Mouse (Mus musculus) G1E (cell line): ENCODE data around the gene Gm10401. TPM values are rescaled to one million over a fixed set of nuclear protein-coding genes. Genes with fewer than 3 reads are reported as not detected.

Experiments used
- ATAC-seq: 2 replicates; pipeline ENCODE4 v1.8.0; 2016; ENCODE audit warnings: mild to moderate bottlenecking; ENCODE audit not compliant: insufficient number of reproducible peaks, poor library complexity, low FRiP score, severe bottlenecking; ENCODE audit errors: extremely low read depth
- DNase-seq: peaks from one replicate; pipeline ENCODE4 v3.0.0; 2012; ENCODE audit warnings: low spot score
- H3K27me3 ChIP-seq: 2 replicates; pipeline ENCODE4 v1.6.1; 2012; ENCODE audit warnings: mild to moderate bottlenecking, low read length, inconsistent platforms; ENCODE audit not compliant: insufficient read depth
- H3K36me3 ChIP-seq: replicated peaks from 2 replicates; pipeline ENCODE3; 2012; ENCODE audit warnings: mild to moderate bottlenecking, inconsistent platforms
- H3K4me1 ChIP-seq: 2 replicates; pipeline ENCODE4 v1.6.1; 2012; ENCODE audit warnings: low read depth, low read length, inconsistent platforms, mixed read lengths; ENCODE audit not compliant: insufficient read depth
- H3K4me3 ChIP-seq: 2 replicates; pipeline ENCODE4 v1.5.1; 2012; ENCODE audit warnings: low read depth, mild to moderate bottlenecking, inconsistent platforms, low read length, moderate library complexity, mixed read lengths
- H3K9me3 ChIP-seq: replicated peaks from 2 replicates; pipeline ENCODE4 v1.6.1; 2012; ENCODE audit warnings: inconsistent platforms
- CTCF ChIP-seq: IDR thresholded peaks from 2 replicates; pipeline ENCODE4 v1.5.1; 2012; ENCODE audit warnings: low read depth, low read length, inconsistent platforms, mixed read lengths
- GATA1 ChIP-seq: IDR thresholded peaks from 2 replicates; pipeline ENCODE4 v1.6.1; 2012; ENCODE audit warnings: borderline replicate concordance, low read length, inconsistent platforms, mixed read lengths
- GATA2 ChIP-seq: IDR thresholded peaks from 2 replicates; pipeline ENCODE4 v1.6.1; 2012; ENCODE audit warnings: low read depth, low read length, inconsistent platforms, borderline replicate concordance
- POLR2AphosphoS5 ChIP-seq: IDR thresholded peaks from 2 replicates; pipeline ENCODE4 v1.6.1; 2012; ENCODE audit warnings: low read depth, low read length, inconsistent platforms; ENCODE audit not compliant: insufficient replicate concordance
- TAL1 ChIP-seq: conservative IDR thresholded peaks from 2 replicates; pipeline ENCODE4 v1.6.1; 2012; ENCODE audit warnings: low read depth, low read length, inconsistent platforms, mixed read lengths
- polyA plus RNA-seq: library from polyadenylated mRNA; stranded (reverse); fragments of >175 nt; gene quantifications from 2 replicates; pipeline ENCODE4 v1.2.3, GENCODE M21; 2012
- total RNA-seq, 2 experiments: library from RNA; stranded (forward) in 1 of 2; stranded (reverse) in 1 of 2; fragments of 200-1000 nt in 1 of 2; fragments of >200 nt in 1 of 2; fragmentation: Nextera tagmentation in 1 of 2; gene quantifications; 2 replicates each; pipeline ENCODE4 v1.2.3; 2014 to 2017

The Gm10401 gene
- total and polyA plus RNA-seq, 3 experiments = 0.49 TPM; not detected in 2

DNA sequence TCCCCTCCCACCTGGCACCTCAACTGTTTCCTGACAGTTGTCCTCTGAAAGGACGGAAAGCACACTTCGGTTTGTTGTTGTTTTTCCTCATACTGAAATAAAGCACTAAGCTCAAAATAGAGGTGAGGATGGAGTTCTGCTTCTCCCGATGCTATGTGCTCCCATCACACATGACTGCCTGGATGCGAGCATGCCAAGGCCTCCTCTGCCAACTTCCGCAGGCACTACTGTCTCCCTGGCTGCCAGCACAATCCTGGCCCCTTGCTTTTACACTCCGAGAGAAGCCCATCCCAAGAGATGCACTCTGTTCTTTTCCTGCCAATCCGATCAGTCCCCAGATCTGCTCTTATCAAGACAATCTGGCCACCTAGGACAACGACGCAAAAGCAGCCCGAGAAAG is 45.5 kb upstream of the Gm10401 start:
- no peak for TF ChIP-seq GATA2
- no peak for TF ChIP-seq GATA1
- no peak for TF ChIP-seq CTCF
- TF ChIP-seq TAL1 = no peak
- TF ChIP-seq POLR2AphosphoS5 = no peak
- DNase-seq (no peak), ATAC-seq (no peak)
- Histone ChIP-seq H3K27me3 (no peaks in the 10 kb centered on the region), H3K9me3 (no peaks in the 10 kb centered on the region), H3K4me3 (no peak overlapping the region), H3K36me3 (peaks cover 70% of the 10 kb centered on the region), H3K4me1 (peaks cover 51% of the 10 kb centered on the region)

GRCm38 (mm10) chr5:115142166-115142697 is 44.1 kb upstream of the Gm10401 start:
- peaks cover 57% of the 10 kb centered on the region for H3K36me3 ChIP-seq
- ATAC-seq (no peak), DNase-seq (no peak)
- TF ChIP-seq CTCF (no peak), POLR2AphosphoS5 (peak; percentile 66; the same call in 1 of the 2 replicates), TAL1 (no peak), GATA2 (no peak), GATA1 (no peak)
- no peaks in the 10 kb centered on the region for H3K9me3 ChIP-seq
- peaks cover 41% of the 10 kb centered on the region for H3K4me1 ChIP-seq
- H3K27me3 ChIP-seq = peaks cover 9% of the 10 kb centered on the region
- H3K4me3 ChIP-seq = no peak overlapping the region

GRCm38 (mm10) chr5:115140726-115141125 is 42.6 kb upstream of the Gm10401 start:
- ATAC-seq = no peak
- TF ChIP-seq CTCF (no peak), GATA1 (no peak), TAL1 (no peak), GATA2 (no peak), POLR2AphosphoS5 (no peak)

DNA sequence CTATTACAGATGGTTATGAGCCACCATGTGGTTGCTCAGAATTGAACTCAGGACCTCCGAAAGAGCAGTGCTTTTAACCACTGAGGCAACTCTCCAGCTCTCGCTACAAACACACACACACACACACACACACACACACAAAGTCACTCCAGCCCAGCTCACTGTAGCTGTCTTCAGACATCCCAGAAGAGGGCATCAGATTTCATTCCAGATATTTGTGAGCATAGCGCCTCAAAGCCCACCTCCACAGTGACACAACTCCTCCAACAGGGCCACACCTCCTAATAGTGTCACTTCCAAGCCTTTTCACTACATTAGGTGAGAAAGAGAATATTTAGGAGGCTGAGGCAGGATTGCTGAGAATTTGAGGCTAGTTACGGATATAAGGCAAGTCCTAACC is 41.0 kb upstream of the Gm10401 start:
- TF ChIP-seq TAL1 (no peak), CTCF (no peak), GATA2 (no peak), POLR2AphosphoS5 (no peak), GATA1 (no peak)
- DNase-seq = no peak
- H3K4me1 ChIP-seq = peaks cover 21% of the 10 kb centered on the region
- H3K4me3 ChIP-seq = no peak overlapping the region
- peaks cover 26% of the 10 kb centered on the region for H3K36me3 ChIP-seq
- H3K9me3 ChIP-seq = no peaks in the 10 kb centered on the region
- no peak for ATAC-seq
- H3K27me3 ChIP-seq = peaks cover 19% of the 10 kb centered on the region

More at GRCm38 (mm10) chr5:115140726-115141125, 42.6 kb upstream of the Gm10401 start:
- Histone ChIP-seq H3K27me3 (peaks cover 19% of the 10 kb centered on the region), H3K9me3 (no peaks in the 10 kb centered on the region), H3K36me3 (peaks cover 42% of the 10 kb centered on the region), H3K4me3 (no peak overlapping the region), H3K4me1 (peaks cover 29% of the 10 kb centered on the region)
- DNase-seq = no peak

DNA sequence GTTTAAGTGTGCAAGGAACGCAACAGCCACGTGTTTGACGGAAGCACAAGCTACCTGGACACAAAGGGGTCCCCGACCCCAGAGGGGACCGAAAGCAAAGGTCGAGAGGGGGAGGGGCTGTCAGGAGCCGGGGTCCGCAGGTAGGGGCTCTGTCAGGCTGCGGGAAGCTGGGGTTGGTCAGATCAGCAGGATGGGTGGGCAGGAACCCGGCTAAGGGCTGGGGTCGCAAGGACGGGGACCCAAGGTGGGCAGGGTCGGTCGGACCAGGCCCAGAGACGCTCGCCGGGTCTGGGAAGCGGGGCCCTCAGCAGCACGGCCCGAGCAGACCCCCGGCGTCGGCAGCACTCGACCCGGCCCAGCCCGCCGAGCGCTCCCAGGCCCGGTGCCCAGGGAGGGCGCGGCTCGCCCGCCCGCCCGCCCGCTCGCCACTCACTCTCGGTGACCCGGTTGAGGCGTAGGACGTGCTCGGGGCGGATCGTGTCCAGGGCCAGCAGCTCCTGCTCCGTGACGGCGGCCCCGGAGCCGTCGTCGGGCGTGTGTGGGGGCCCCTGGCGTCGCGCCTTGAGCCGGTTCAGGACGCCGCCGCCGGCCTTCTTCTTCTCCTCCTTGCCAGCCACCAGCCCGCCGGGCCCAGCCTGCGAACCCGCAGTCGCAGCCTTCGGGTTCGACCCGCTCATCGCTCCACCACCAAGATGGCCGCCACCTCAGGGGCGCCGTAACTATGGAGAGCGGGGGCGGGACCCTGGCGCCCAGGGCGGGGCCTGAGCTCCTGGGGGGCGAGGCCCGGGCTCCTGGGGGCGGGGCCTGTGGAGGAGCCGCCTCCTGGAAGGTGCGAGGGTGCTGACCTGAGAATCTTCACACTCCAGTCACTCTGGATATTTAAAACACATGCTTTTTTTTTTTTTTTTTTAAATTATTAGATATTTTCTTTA is 36.4 kb upstream of the Gm10401 start, which contains the start of gene Unc119b:
Gene Unc119b, minus strand, starts transcription at position 742 of the 932 bp plus-strand sequence.
- TF ChIP-seq POLR2AphosphoS5 = no peak
- no peak for TF ChIP-seq CTCF
- no peak for TF ChIP-seq GATA1
- TF ChIP-seq TAL1 = no peak
- no peak for TF ChIP-seq GATA2
- peaks cover 36% of the 10 kb centered on the region for H3K36me3 ChIP-seq

DNA sequence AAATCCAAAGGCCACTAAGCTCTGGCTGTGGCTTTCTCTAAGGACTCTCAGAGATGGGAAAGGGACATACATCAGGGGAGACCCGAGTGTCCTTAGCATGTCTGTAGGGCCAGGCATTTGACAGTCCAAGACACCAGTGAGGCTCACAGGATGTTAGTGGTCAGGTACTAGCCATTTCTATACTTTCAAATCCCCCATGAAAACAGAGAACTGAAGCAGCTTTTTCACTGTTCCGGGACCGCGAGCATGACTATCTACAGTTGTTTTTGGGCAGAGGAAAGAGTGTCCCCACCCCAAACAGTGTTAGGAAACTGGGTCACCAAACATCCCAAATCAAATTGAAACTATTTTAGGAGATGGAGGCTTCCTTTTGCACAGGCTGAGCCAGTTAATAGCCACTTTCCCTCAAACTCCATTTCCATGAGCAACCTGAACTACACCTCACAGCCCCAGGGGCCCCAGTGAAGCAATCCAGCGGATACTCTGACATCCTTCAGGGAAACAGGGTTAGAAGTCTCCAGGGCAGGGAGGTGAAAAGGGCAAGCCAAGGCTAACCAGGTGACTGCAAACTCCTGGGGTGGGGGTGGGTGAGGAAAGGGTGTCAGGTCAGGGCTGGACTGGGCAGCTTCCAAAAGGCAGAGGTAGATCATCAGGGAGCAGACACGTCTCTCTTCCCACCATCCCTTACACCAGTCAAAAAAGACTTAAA is 35.4 kb upstream of the Gm10401 start:
- Histone ChIP-seq H3K9me3 (no peaks in the 10 kb centered on the region), H3K4me1 (peaks cover 19% of the 10 kb centered on the region), H3K36me3 (peaks cover 44% of the 10 kb centered on the region), H3K27me3 (peaks cover 19% of the 10 kb centered on the region), H3K4me3 (peak overlapping the region; percentile 84; the same call in 1 of the 2 replicates)
- ATAC-seq = no peak
- DNase-seq = no peak
- no peak for TF ChIP-seq TAL1

More for the DNA sequence above, 36.4 kb upstream of the Gm10401 start, which contains the start of gene Unc119b:
- ATAC-seq (peak; percentile 76), DNase-seq (peak; percentile 90)
- Histone ChIP-seq H3K9me3 (no peaks in the 10 kb centered on the region), H3K4me3 (peak within 1 kb of the TSS; percentile 84), H3K4me1 (peaks cover 22% of the 10 kb centered on the region), H3K27me3 (peaks cover 19% of the 10 kb centered on the region)
